Mouse (Mus musculus) layer of hippocampus, postnatal 14 days (tissue): ENCODE results near the gene Krt23. TPM values are rescaled to one million over a fixed set of nuclear protein-coding genes. Genes with fewer than 3 reads are reported as not detected.

ENCODE experiments used
- DNase-seq, 2 experiments: peaks; one replicate each; pipeline ENCODE4 v3.0.0; 2021 to 2022; ENCODE audit warnings: low spot score in 2 of 2, mixed read lengths in 1 of 2
- long read RNA-seq, 2 experiments: library from polyadenylated mRNA; stranded (forward); transcript quantifications; one replicate each; pipeline ENCODE4 v2.0.0; 2021
- total RNA-seq, 2 experiments: library from RNA; stranded (reverse); gene quantifications; 2 replicates each; pipeline ENCODE4 v1.2.3; 2021

The Krt23 gene
- total RNA-seq: not detected
- long read RNA-seq, experiment 1: 0 reads
- long read RNA-seq, experiment 2: 0 reads

GRCm38 (mm10) chr11:99492733-99493573, at the start of gene Krt23:
Gene Krt23 (minus strand): TSS chr11:99493137.
- no peak for DNase-seq

GRCm38 (mm10) chr11:99539721-99540120, 46.8 kb upstream of the Krt23 start:
- DNase-seq: peak; percentile 16 to 26

DNA sequence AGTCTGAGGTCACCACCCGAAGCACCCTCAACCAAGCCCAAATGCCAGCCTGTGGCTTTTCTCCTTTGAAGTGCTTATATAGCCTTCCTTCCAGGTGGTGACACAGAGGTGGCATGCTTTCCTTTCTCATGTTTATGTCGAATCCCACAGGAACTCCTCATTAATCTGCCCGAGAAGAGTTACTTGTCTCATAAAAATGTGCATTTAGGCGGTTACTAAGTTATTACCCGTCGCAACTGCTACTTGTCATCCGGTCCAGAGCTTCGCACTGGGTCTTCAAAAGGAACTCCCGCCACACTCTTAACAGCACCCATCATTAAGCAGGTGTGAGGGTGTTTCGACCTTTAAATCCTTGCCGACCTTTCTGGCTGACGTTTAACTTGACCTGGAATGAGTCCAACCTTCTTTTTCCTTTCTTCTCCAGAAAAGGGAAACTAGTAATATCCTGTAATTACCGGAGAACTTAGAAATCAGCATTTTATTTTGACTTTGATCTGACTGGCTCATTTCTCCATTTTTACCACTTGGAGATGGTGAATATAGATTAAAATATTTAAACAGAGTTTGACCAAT, 28.4 kb upstream of the Krt23 start, which contains the start of gene Krt39:
Krt39 (minus strand) TSS at position 51 of the 573 bp plus-strand sequence.
- no peak for DNase-seq

DNA sequence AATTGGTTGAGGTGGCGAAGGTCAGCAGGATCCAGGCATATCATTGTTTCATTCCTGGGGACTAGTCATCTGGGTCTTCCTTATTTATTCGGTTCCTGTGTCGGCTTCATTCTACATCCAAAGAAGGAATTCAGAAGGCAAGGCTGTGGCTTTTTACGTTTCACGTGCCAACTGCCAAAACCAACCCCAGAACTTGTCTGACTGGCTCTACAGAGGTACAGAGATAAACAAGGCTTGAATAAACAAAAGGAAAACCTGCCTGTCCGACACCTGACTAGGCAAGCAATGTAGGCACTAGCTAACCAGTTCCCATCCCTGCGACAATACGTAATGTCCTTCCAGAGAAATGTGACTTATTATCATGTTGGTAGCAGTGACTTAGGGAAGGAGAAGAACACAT, 21.2 kb upstream of the Krt23 start:
- no peak for DNase-seq

- no peak for DNase-seq
These were observed 7.3 kb upstream of the Krt23 start for GRCm38 (mm10) chr11:99500095-99500805.

GRCm38 (mm10) chr11:99496460-99496859, 3.5 kb upstream of the Krt23 start:
- DNase-seq: no peak

DNA sequence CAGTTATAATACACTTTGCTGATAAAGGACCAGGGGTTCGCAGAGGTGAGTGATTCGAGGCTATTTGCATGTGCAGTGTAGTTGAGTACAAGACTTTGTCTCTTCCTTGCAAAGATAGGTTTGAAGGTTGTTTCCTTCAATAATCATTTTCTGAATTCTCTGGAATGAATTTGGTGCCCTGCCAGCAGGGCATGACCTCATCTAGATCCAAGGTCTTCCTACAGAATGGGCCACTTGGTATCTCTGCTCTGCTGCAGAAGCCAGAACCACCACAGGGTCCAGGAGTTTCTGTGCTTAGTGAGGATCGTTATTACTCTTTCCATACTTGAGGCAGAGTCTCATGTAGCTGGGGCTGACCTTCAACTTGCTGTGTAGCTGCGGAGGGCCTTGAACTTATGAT, 1.8 kb upstream of the Krt23 start:
- no peak for DNase-seq

GRCm38 (mm10) chr11:99493574-99493850, 575 bp upstream of the Krt23 start:
- DNase-seq: no peak

DNA sequence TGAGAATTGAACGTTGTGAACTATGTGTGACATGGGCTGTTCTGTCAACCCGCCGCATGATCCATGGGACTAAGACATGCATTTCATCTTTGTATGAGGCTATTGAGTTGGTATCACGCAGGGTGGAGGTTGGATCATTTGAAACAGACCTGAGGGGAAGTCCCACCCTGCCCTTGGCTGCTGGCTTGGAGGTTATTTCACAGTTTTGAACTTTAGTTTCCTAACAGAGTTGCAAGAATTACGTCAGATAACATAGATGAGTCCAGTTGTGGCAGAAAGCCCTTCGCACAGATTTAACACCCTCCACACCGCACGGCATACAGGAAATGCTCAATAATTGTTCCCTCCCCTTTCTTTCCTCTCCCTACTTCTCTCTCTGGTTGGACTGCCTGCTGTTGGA, 1.9 kb downstream of the Krt23 start:
- no peak for DNase-seq

DNA sequence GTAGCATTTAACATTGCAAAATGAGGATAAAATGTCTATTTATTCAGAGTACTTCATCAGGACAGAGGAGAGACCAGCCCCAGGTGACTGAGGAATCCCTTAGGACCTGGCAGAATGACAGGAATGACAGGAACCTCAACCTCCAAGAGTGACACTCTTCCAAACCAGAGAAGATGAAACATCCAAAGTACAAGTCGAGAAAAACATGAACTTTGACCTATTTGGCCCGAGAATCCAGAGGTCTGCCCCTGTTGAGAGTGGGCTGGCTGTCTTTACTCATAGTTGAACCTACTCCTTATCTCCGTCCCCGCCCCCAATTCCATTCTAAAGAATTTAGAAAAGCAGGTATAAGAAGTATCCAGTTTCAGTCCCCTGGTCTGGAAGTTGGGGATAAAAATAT, 2.3 kb downstream of the Krt23 start:
- no peak for DNase-seq

- DNase-seq: no peak
These were observed 3.7 kb downstream of the Krt23 start for GRCm38 (mm10) chr11:99489233-99489632.

- DNase-seq: no peak
These were observed 18.0 kb downstream of the Krt23 start for GRCm38 (mm10) chr11:99474981-99475380.

DNA sequence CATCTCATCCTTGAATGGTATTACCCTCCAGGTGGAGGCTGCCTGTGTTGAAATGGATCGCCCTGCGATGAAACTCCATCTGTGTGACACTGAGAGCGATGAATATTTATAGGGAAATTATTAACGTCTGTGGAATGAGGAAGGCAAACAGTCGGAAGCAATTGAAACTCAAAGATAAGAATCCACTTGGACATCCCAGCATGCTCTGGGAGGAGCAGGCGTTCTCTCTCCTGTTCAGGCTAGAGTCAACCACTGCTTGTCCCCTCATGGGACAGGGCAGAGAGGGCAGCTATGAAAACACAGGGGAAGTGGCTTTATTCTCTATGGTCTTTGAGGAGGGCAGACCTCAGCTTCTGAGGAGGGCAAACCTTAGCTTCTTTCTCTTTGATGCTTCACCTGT, 19.5 kb downstream of the Krt23 start:
- no peak for DNase-seq

DNA sequence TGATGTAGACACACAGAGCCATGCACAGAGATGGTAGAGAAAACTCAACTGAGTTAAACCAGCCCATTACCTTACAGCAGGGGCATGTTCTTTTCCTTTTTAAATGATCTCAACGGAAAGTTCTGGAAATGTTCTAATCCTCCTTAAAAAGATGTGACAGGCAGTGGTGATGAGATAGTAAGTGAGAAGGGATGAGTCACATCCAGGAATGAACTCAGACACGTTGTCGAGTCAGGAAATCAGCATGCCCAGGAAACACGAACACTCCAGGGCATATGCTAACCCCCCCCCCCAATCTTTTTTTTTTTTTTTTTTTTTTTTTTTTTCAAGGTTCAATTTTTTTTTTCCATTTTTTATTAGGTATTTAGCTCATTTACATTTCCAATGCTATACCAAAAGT, 20.5 kb downstream of the Krt23 start:
- no peak for DNase-seq

DNA sequence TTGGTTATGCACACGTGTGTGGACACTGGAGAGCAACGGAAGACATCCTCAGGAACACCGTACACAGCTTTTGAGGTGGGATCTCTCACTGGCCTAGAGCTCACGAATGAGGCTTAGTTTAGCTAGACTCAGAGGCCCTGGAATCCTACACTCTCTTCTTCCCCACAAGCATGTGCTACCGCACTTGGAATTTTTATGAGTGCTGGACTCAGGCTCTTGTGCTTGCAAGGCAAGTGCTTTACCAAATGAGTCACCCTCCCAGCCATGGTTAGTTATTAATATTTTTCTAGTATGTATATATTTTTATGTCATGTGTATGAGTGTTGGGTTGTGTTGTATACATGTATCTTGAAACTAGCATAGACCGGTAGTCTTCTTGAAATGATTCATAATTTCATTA, 21.0 kb downstream of the Krt23 start:
- DNase-seq: no peak

GRCm38 (mm10) chr11:99469228-99469627, 23.7 kb downstream of the Krt23 start:
- no peak for DNase-seq

- no peak for DNase-seq
These were observed 24.4 kb downstream of the Krt23 start for GRCm38 (mm10) chr11:99468566-99468965.

- no peak for DNase-seq
These were observed 26.6 kb downstream of the Krt23 start for GRCm38 (mm10) chr11:99466316-99466715.

- DNase-seq: peak; percentile 78 to 90
These were observed 28.1 kb downstream of the Krt23 start for GRCm38 (mm10) chr11:99464836-99465235.

DNA sequence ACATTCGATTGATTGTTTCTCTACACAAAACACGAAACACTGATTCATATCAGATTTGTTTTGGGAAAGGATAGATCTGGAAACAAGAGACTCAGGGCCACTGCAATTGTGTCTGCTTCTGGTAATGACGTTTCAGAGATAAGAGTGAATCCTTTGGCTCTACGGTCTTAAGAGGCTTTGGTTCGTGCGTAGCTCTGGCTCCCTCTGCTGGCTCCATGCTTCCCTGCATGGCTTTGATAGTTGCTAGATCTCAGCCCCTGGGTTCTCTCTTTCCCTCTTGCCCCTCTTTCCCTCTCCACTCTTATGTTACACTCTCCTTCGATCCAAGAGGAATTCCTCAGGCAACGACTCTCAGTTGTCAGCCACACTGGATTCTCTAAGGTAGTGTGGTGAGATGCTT, 29.8 kb downstream of the Krt23 start:
- peak; percentile 64 to 76 for DNase-seq

GRCm38 (mm10) chr11:99461736-99462135, 31.2 kb downstream of the Krt23 start:
- DNase-seq: no peak

- no peak for DNase-seq
These were observed 34.0 kb downstream of the Krt23 start for GRCm38 (mm10) chr11:99458887-99459286.
